In genomic region chr8:43709949-43710348, GRCm38 (mm10) we compare ENCODE assay signal across 43 mouse cellular contexts. TPM values are rescaled to one million over a fixed set of nuclear protein-coding genes. Genes with fewer than 3 reads are reported as not detected.
"Had no signal": no experiment of that assay in that cellular context is flagged by ENCODE, and none has a peak within 500 bp of the region (broad histone marks: within the 10 kb centered on the region; RNA-seq: fewer than 3 reads in every experiment).

TSS of gene Adam34 (minus strand) at chr8:43710049.

- H3K4me3 ChIP-seq: heart, embryonic 10.5 days; heart, embryonic 12.5 days; heart, embryonic 13.5 days; heart, embryonic 15.5 days; hindbrain, embryonic 10.5 days; hindbrain, embryonic 12.5 days; hindbrain, embryonic 13.5 days; hindbrain, embryonic 15.5 days; intestine, embryonic 15.5 days; kidney, embryonic 15.5 days; layer of hippocampus, adult 2 months had no signal

- H3K27me3 ChIP-seq: heart, embryonic 12.5 days; heart, embryonic 13.5 days; heart, embryonic 15.5 days; hindbrain, embryonic 12.5 days; hindbrain, embryonic 13.5 days; hindbrain, embryonic 15.5 days; intestine, embryonic 15.5 days; kidney, embryonic 15.5 days had no signal

- H3K27ac ChIP-seq: heart, embryonic 10.5 days; heart, embryonic 13.5 days; heart, embryonic 15.5 days; hindbrain, embryonic 10.5 days; hindbrain, embryonic 12.5 days; hindbrain, embryonic 13.5 days; hindbrain, embryonic 14.5 days; hindbrain, embryonic 15.5 days; hindbrain, postnatal 0 days; intestine, embryonic 15.5 days; kidney, embryonic 15.5 days; kidney, postnatal 0 days; layer of hippocampus, adult 2 months had no signal

- DNase-seq: heart, postnatal 10 days; heart, postnatal 14 days; heart, postnatal 36 days; heart, postnatal 4 days; kidney, adult 11 months; kidney, adult 18-20 months; kidney, adult 2 months; kidney, adult 8-10 months; kidney, adult 9 months; kidney, postnatal 10 days; kidney, postnatal 14 days; kidney, postnatal 25 days; kidney, postnatal 36 days; kidney, postnatal 4 days; layer of hippocampus, adult 9-11 months; layer of hippocampus, postnatal 36 days had no signal

- H3K36me3 ChIP-seq: heart, embryonic 10.5 days; heart, embryonic 12.5 days; heart, embryonic 13.5 days; heart, embryonic 15.5 days; hindbrain, embryonic 10.5 days; hindbrain, embryonic 12.5 days; hindbrain, embryonic 13.5 days; hindbrain, embryonic 15.5 days; intestine, embryonic 15.5 days; kidney, embryonic 15.5 days had no signal

- H3K4me1 ChIP-seq: heart, embryonic 10.5 days; heart, embryonic 12.5 days; heart, embryonic 13.5 days; heart, embryonic 15.5 days; hindbrain, embryonic 10.5 days; hindbrain, embryonic 12.5 days; hindbrain, embryonic 13.5 days; hindbrain, embryonic 15.5 days; intestine, embryonic 15.5 days; kidney, embryonic 15.5 days had no signal

RNA-seq across cellular contexts. Expression of gene Adam34, which starts in this region (rescaled TPM):
- polyA plus RNA-seq: heart, embryonic 10.5 days; heart, embryonic 11.5 days; heart, embryonic 12.5 days; heart, embryonic 13.5 days; heart, embryonic 14.5 days; heart, embryonic 15.5 days; heart, embryonic 16.5 days; heart, postnatal 0 days; hindbrain, embryonic 10.5 days; hindbrain, embryonic 11.5 days; hindbrain, embryonic 12.5 days; hindbrain, embryonic 13.5 days; hindbrain, embryonic 14.5 days; hindbrain, embryonic 15.5 days; hindbrain, embryonic 16.5 days; hindbrain, postnatal 0 days; inflammation-experienced regulatory T-cells, adult 6 months; intestine, embryonic 14.5 days; intestine, embryonic 15.5 days; intestine, embryonic 16.5 days; intestine, postnatal 0 days; kidney, adult 2 months; kidney, embryonic 14.5 days; kidney, embryonic 15.5 days; kidney, embryonic 16.5 days; kidney, postnatal 0 days; large intestine, adult 2 months had no signal
